Mouse (Mus musculus) hindbrain, postnatal 0 days (tissue): Measurements from ENCODE around the gene Tbc1d22b. TPM values are rescaled to one million over a fixed set of nuclear protein-coding genes. Genes with fewer than 3 reads are reported as not detected.

Source experiments
- ATAC-seq: fragments of 200-750 bp; cut with Nextera tagmentation; 2 replicates; pipeline ENCODE4 v1.8.0; 2017; ENCODE audit warnings: mild to moderate bottlenecking, moderate TSS enrichment, moderate library complexity
- DNase-seq: peaks from one replicate; pipeline ENCODE4 v3.0.0-alpha.2; 2015; ENCODE audit warnings: low spot score
- H3K27ac ChIP-seq: fragments of 300-500 bp; sonication (generic); 2 replicates; pipeline ENCODE4 v1.5.1; 2014; ENCODE audit warnings: mild to moderate bottlenecking
- H3K27me3 ChIP-seq: fragments of 300-500 bp; sonication (generic); 2 replicates; pipeline ENCODE4 v1.6.1; 2014; ENCODE audit warnings: low read length, mixed read lengths; ENCODE audit not compliant: insufficient read depth
- H3K36me3 ChIP-seq: fragments of 300-500 bp; sonication (generic); 2 replicates; pipeline ENCODE4 v1.6.1; 2014; ENCODE audit warnings: low read length, mixed read lengths; ENCODE audit not compliant: insufficient read depth
- H3K4me1 ChIP-seq: fragments of 300-500 bp; sonication (generic); 2 replicates; pipeline ENCODE4 v1.6.1; 2014; ENCODE audit warnings: antibody characterized with exemption, low read length, mixed read lengths; ENCODE audit not compliant: insufficient read depth
- H3K4me2 ChIP-seq: fragments of 300-500 bp; sonication (generic); 2 replicates; pipeline ENCODE4 v1.6.1; 2014; ENCODE audit warnings: low read depth, mild to moderate bottlenecking, low read length, moderate library complexity, mixed read lengths
- H3K4me3 ChIP-seq: fragments of 300-500 bp; sonication (generic); 2 replicates; pipeline ENCODE4 v1.5.1; 2014; ENCODE audit warnings: low read length
- H3K9ac ChIP-seq: fragments of 300-500 bp; sonication (generic); replicated peaks from 2 replicates; pipeline ENCODE4 v1.6.1; 2014; ENCODE audit warnings: mild to moderate bottlenecking, low read length, moderate library complexity, mixed read lengths
- H3K9me3 ChIP-seq: fragments of 300-500 bp; sonication (generic); 2 replicates; pipeline ENCODE4 v1.6.1; 2016; ENCODE audit warnings: low read length, mixed read lengths
- CTCF ChIP-seq: IDR thresholded peaks from 2 replicates; pipeline ENCODE4 v1.5.1; 2016; ENCODE audit warnings: antibody characterized with exemption, control low read depth, low read depth
- WGBS: fragments of 180-500 bp; shearing (Covaris S2); extraction: QIAGEN DNeasy Blood & Tissue Kit; methylation state at CpG from one replicate; pipeline ENCODE4 v1.1.7; 2014; 5-methylcytosine and 5-hydroxymethylcytosine counted together
- polyA plus RNA-seq: library from polyadenylated mRNA; unstranded; fragments of >200 nt; fragmentation: Nextera tagmentation; extraction: Ambion mirVana; gene quantifications from 2 replicates; pipeline ENCODE4 v1.2.1, GENCODE M21; 2015
- total RNA-seq: library from RNA; depleted of rRNA; stranded (reverse); fragments of >200 nt; gene quantifications from 2 replicates; pipeline ENCODE4 v1.2.3, GENCODE M21; 2014

The Tbc1d22b gene
- total and polyA plus RNA-seq, 2 experiments from 2014 or later = 26.4 to 40.4 TPM

DNA sequence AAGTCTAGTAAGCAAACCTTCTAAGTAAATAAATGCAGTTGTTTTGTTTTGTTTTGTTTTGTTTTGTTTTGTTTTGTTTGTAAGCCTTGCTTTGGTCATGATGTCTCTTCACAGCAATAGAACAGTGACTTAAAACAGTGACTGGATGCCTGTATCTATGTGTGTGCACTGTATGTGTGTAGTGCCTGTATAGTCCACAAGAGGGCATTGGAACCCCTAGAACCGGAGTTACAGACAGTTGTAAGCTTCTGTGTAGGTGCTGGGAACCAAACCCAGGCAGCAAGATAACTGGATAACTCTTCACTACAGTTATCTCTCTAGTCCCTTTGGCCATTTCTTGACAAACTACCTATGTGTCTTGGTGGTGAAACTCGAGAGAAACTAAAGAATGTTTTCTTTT, 24.0 kb upstream of the Tbc1d22b start:
- no peaks in the 10 kb centered on the region for H3K9me3 ChIP-seq
- 84% methylated on average over 2 of the region's 2 CpGs for WGBS
- no peaks in the 10 kb centered on the region for H3K4me1 ChIP-seq
- DNase-seq = no peak
- no peak overlapping the region for H3K27ac ChIP-seq
- ATAC-seq = no peak
- H3K4me2 ChIP-seq = no peak overlapping the region
- H3K4me3 ChIP-seq = no peak overlapping the region
- no peaks in the 10 kb centered on the region for H3K27me3 ChIP-seq
- H3K9ac ChIP-seq = no peak overlapping the region
- no peaks in the 10 kb centered on the region for H3K36me3 ChIP-seq
- TF ChIP-seq CTCF = no peak

DNA sequence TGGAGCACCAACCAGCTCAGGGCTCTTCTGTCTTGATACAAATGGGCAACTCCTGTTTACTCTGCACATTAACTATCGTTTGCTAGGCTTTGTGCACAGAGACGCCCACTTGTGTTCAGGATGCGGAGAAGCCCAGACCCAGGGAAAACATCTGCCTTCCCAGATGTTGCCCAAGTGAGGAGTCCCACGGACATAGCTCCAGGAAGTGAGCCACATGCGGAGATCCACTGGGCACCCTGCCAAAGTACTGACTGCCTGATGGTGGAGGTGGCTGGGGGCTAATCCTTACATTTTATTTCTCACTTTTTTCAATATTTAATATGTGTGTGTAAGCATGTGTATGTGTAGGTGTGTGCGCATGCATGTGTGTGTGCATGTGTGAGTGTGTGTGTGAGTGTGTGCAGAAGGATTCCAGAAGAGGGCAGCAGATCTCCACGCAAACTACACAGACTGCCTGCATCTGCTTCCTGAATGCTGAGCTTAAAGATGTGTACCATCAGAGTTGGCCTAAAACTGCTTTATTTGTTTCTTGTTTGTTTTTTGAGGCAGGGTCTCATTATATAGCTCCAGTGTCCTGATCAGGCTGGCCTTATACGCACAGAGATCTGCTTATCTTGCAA, 20.9 kb upstream of the Tbc1d22b start:
- Histone ChIP-seq H3K4me2 (no peak overlapping the region), H3K4me1 (peaks cover 3% of the 10 kb centered on the region; the same call in 1 of the 2 replicates), H3K9ac (no peak overlapping the region), H3K36me3 (no peaks in the 10 kb centered on the region), H3K27ac (no peak overlapping the region), H3K9me3 (no peaks in the 10 kb centered on the region), H3K4me3 (no peak overlapping the region), H3K27me3 (no peaks in the 10 kb centered on the region)
- TF ChIP-seq CTCF = peak; percentile 74
- peak; percentile 48 for DNase-seq
- ATAC-seq = no peak
- WGBS = 77% methylated on average over 8 of the region's 8 CpGs

DNA sequence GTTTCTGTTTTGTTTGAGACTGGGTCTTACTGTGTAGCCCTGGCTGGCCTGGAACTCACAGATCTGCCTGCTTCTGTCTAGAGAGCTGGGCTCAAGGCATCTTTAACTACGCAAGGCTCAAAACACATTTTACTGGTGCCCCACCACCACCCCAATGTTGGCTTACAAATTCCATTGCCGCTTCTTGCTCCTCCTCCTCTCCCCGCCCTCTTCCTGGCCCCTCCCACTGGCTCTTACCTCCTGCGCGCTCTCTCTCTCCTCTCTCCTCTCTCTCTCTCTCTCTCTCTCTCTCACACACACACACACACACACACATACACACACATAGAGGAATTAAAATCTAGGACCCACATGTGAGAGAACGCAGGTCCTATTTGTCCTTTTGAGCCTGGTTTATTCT, 19.1 kb upstream of the Tbc1d22b start:
- TF ChIP-seq CTCF = no peak
- Histone ChIP-seq H3K9ac (no peak overlapping the region), H3K4me2 (no peak overlapping the region), H3K27me3 (no peaks in the 10 kb centered on the region), H3K4me3 (no peak overlapping the region), H3K9me3 (no peaks in the 10 kb centered on the region), H3K27ac (no peak overlapping the region), H3K4me1 (peaks cover 3% of the 10 kb centered on the region; the same call in 1 of the 2 replicates), H3K36me3 (no peaks in the 10 kb centered on the region)
- ATAC-seq (no peak), DNase-seq (no peak)
- whole genome bisulfite sequencing = 93% methylated on average over 6 of the region's 6 CpGs

DNA sequence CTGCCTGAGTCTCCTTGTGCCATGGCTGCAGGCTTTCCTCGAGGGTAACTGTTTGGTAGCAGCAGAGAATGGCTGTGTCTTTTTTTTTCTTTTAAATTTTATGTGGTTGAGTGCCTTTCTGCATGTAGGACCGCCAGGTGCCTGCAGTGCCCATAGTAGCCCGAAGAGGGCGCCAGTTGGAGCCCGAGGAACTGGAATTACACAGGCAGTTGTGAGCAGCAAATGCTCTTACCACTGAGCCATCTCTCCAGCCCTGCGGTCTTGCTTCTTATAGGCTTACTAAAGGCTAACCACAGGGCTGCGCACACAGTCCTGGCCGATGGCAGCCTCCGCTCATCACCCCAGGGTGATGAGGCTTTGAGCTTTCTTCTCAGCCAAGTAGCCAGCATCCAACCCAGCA, 18.3 kb upstream of the Tbc1d22b start:
- H3K9ac ChIP-seq = no peak overlapping the region
- peaks cover 3% of the 10 kb centered on the region; the same call in 1 of the 2 replicates for H3K4me1 ChIP-seq
- DNase-seq (no peak), ATAC-seq (no peak)
- 74% methylated on average over 9 of the region's 9 CpGs for WGBS
- H3K36me3 ChIP-seq = no peaks in the 10 kb centered on the region
- H3K27me3 ChIP-seq = no peaks in the 10 kb centered on the region
- H3K4me3 ChIP-seq = no peak overlapping the region
- H3K9me3 ChIP-seq = no peaks in the 10 kb centered on the region
- H3K4me2 ChIP-seq = no peak overlapping the region
- H3K27ac ChIP-seq = no peak overlapping the region
- TF ChIP-seq CTCF = peak; percentile 34

DNA sequence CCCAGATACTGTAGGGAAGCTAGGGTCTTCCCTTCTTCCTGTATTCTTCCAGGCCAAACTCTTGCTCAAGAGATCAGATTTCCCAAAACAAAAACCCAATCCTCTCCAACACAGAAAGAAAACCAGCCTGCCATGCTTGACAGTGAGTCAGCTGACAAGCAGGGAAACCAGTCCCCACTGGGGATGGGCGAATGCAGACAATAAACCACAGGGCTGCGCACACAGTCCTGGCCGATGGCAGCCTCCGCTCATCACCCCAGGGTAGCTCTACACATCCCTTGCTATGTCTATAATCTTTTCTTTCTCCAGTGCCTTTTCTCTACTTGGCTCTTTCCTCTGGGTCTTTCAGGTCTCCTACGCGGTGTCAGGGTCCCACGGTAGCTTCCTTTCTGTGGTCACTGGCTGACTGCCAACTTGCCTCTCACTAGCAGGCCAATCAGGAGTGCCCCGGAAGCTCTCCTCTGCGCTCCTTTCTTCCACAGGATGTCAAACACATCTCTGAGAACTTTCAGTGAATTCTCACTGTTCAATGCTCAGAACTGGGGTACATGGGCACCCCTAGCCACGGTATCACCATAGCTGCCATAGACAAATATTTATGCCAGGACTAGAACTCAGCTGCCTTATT, 17.7 kb upstream of the Tbc1d22b start:
- Histone ChIP-seq H3K27ac (no peak overlapping the region), H3K4me2 (no peak overlapping the region), H3K9ac (no peak overlapping the region), H3K27me3 (no peaks in the 10 kb centered on the region), H3K36me3 (no peaks in the 10 kb centered on the region), H3K4me1 (peaks cover 3% of the 10 kb centered on the region; the same call in 1 of the 2 replicates), H3K9me3 (no peaks in the 10 kb centered on the region), H3K4me3 (no peak overlapping the region)
- ATAC-seq (peak; percentile 56; the same call in 1 of the 2 replicates), DNase-seq (peak; percentile 14)
- 45% methylated on average over 10 of the region's 10 CpGs for WGBS
- TF ChIP-seq CTCF = no peak

DNA sequence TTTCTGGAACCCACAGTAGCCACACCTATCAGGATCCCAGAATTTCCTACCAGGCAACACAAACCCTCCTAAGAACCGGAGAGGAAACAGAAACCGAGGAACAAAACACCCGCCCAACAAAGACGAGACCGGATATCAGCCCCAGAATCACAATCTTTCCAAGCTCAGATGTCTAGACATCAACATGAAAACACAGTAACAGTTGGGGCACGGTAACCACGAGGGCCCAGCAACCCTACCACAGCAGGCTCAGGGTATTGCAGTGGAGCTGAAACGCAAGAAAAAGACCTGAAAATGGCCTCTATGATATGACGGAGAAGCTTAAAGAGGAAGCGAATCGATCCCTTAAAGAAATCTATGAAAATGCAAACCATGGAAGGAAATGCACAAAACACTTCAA, 15.7 kb upstream of the Tbc1d22b start:
- Histone ChIP-seq H3K27ac (no peak overlapping the region), H3K4me1 (peaks cover 3% of the 10 kb centered on the region; the same call in 1 of the 2 replicates), H3K9me3 (no peaks in the 10 kb centered on the region), H3K36me3 (no peaks in the 10 kb centered on the region), H3K9ac (no peak overlapping the region), H3K4me2 (no peak overlapping the region), H3K4me3 (no peak overlapping the region), H3K27me3 (no peaks in the 10 kb centered on the region)
- no peak for DNase-seq
- ATAC-seq = no peak
- no peak for TF ChIP-seq CTCF
- WGBS = 88% methylated on average over 11 of the region's 11 CpGs

DNA sequence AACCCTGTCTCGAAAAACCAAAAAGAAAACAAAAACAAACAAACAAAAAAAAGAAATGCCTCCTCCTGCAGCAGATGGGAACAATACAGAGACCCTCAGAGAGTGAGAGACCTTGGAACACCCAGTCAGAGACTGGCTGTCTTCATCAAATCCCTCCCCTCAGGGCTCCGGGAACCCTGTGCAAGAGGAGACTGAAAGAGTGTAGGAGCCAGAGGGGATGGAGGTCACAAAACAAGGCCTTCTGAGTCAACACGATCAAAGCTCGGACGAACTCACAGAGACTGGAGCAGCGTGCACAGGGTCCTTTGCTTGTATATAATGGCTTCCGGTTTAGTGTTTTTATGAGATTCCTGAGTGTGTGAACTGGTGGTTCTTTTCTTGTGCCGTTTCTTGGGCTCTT, 9.2 kb upstream of the Tbc1d22b start:
- no peaks in the 10 kb centered on the region for H3K4me1 ChIP-seq
- no peak overlapping the region for H3K4me3 ChIP-seq
- no peak overlapping the region for H3K9ac ChIP-seq
- no peak overlapping the region for H3K4me2 ChIP-seq
- H3K9me3 ChIP-seq = no peaks in the 10 kb centered on the region
- ATAC-seq (no peak), DNase-seq (no peak)
- 88% methylated on average over 8 of the region's 8 CpGs for WGBS
- no peak overlapping the region for H3K27ac ChIP-seq
- TF ChIP-seq CTCF = no peak
- no peaks in the 10 kb centered on the region for H3K36me3 ChIP-seq
- H3K27me3 ChIP-seq = no peaks in the 10 kb centered on the region
